Mouse (Mus musculus) CH12.LX (cell line): Measurements from ENCODE around the gene Gm128.

Source experiments
- POLR2A ChIP-seq: IDR thresholded peaks from 2 replicates; pipeline ENCODE4 v1.6.1; 2011; ENCODE audit warnings: low read depth, mild to moderate bottlenecking, improper control_type of control experiment, low read length
- USF1 ChIP-seq: IDR thresholded peaks from 2 replicates; pipeline ENCODE4 v1.6.1; 2014; ENCODE audit warnings: low read depth, mild to moderate bottlenecking, inconsistent platforms, low read length, improper control_type of control experiment

GRCm38 (mm10) chr3:95261975-95262374, 20.6 kb upstream of the Gm128 start:
- TF ChIP-seq POLR2A, result no peak
- no peak for TF ChIP-seq USF1
